Mouse (Mus musculus) inflammation-experienced regulatory T-cells, adult 6 months (primary cell): ENCODE results near the gene Mapk8ip3. TPM values are rescaled to one million over a fixed set of nuclear protein-coding genes. Genes with fewer than 3 reads are reported as not detected.

Source experiments
- ATAC-seq: one replicate; pipeline ENCODE4 v1.8.0; 2017
- polyA plus RNA-seq, 3 experiments: library from polyadenylated mRNA; unstranded; fragments of 100-300 nt; shearing (Covaris generic); gene quantifications; one replicate each; pipeline ENCODE4 v1.2.1; 2017

Gene Mapk8ip3
- polyA plus RNA-seq, 3 experiments from 2014 or later: 22.0 to 47.5 (median 34.9) TPM

GRCm38 (mm10) chr17:24902124-24902523 is 34.7 kb downstream of the Mapk8ip3 start:
- no peak for ATAC-seq

DNA sequence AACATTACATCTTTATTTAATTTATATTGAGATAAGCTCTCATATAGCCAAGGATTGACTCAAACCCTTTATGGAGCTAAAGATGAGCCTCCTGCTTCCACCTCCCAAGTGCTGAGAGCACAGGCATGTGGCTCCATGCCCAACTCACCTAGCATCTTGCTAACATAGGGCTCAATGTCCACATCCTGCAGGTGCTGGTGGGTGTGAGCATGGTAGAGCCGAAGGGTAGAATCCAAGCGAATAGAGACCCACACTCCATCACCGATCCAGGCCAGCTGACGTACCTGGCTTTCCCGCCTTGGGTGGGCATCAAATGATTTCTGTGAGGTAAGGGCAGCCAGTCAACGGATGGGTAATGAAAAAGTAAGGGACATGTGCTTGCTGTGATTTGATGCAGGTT is 36.8 kb downstream of the Mapk8ip3 start:
- ATAC-seq: no peak

DNA sequence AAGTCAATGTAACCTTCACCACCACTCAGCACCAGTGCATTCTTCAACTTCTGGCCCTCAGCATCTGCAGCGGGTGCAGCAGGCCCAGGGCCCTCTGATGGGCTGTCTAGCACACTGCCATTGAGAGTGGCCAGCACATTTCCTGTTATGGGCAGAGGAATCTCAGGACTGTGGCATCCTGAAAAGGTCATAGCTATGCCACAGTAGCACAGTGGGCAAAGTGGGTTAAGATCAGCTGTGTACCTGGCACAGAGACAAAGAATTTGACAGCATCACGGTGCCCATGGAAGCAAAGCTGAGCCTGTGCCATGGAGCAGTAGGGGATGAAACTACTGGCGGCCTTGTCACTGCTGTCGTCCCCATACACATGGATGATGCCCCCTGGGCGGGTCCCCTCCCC is 37.6 kb downstream of the Mapk8ip3 start:
- no peak for ATAC-seq

DNA sequence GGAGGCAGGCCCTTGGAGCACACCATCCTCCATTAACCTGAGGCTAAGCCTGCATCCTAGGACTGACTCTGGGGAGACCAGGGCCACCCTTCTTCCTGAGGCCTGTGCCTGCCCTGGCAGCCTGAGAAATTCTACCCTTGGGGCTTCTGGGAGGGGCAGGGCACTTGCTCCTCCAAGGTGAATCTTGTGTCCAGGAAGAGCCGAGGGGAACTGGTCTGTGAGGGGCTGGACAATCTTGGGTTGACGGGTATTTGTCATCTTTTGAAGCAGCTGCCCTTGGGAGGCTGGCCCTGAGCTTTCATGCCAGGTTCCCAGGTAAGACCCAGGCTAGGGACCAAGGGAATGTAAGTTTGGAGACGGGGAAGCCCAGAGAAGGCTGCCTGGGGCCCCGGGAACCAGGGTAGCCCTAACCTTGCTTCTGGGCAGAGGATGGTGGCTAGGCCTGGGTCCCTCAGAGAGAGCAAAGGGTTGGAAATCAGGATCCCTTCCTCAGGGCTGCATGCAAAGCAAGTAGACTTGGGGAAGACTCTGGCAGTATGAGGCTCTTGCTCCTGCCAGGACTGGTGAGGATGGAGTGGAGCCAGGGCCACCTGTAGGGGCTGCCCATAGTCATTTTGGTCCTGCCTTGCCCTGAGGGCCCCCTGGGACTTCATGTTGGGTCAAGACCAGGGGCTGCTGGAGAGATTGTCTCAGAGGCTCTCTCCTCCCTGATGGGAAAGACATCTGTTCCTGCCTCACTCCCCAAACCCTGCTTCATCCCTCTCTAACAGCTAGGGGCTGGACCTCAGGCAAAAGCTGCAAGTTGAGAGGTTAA is 38.5 kb downstream of the Mapk8ip3 start:
- ATAC-seq: no peak

DNA sequence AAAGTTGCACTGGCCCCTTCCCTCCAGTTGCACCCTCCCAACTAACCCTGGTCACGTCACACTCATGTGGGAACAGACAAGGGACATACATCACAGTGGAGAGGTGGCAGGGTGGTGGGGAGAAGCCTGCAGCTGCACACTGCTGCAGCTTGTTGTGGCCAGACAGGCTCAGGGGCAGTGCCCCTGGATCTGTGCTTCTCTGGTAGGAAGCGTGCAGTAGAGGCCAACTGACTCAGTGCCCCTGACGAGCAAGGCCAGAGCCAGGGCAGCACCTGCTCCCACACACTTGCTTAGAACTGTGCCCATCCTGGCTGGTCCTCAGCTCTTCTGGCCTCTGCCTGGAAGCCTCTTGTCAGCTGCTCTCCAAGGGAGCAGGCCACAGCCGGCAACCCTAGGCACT is 39.2 kb downstream of the Mapk8ip3 start:
- ATAC-seq: no peak

GRCm38 (mm10) chr17:24896993-24897269 is 39.8 kb downstream of the Mapk8ip3 start:
- no peak for ATAC-seq

- ATAC-seq: peak; percentile 35
Observed at GRCm38 (mm10) chr17:24896241-24896992, 40.4 kb downstream of the Mapk8ip3 start, which contains the start of gene Nme3. Nme3 (plus strand) TSS chr17:24896500.

DNA sequence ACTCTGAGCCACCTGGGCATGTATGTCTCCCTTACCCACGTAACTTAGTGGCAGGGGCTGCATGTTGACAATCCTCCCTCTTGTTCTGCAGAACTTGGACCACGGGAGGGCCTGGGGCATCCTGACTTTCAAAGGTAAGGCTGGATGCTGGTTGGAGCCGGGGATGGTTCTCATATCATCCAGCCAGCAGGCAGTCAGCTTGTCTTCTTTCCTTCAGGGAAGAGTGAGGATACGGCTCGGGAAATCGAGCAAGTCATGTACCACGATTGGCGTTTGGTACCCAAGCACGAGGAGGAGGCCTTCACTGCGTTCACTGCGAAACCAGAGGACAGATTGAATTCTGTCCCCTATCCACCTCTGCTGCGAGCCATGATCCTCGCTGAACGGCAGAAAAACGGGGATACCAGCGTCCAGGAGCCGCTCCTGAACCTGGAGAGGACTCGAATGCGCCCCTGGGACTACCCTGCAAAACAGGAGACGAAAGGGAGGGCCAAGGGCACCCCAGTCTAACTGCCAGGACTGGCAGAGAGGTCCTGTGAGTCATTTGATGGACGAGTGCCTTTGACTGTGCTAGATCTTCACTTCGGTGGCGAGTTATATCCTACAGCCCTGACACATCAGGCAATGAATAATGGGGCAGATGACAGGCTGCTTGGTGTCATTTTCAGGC is 41.1 kb downstream of the Mapk8ip3 start:
- ATAC-seq: no peak

DNA sequence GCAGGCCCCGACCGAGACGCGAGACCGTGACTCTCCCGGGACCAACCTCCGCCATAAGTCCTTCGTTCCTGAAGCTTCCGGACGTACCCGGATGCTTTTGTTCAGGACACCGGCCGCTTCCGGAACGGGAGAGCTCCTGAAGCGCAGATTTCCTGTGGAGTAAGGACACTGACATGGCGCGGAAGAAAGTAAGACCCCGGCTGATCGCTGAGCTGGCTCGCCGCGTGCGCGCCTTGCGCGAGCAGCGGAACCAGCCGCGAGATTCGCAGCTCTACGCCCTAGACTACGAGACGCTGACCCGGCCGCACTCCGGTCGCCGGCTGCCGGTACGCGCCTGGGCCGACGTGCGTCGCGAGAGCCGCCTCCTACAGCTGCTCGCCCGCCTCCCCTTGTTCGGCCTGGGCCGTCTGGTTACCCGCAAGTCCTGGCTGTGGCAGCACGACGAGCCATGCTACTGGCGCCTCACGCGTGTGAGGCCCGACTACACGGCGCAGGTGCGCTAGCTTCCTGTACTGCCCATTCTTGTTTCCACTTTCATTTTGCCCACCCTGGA is 41.7 kb downstream of the Mapk8ip3 start, which contains the start of the genes Eme2 and Mrps34:
Eme2 (minus strand) TSS at position 93 of the 553 bp plus-strand sequence.
Mrps34 (plus strand) TSS at position 122 of the 553 bp plus-strand sequence.
- ATAC-seq: peak; percentile 71

DNA sequence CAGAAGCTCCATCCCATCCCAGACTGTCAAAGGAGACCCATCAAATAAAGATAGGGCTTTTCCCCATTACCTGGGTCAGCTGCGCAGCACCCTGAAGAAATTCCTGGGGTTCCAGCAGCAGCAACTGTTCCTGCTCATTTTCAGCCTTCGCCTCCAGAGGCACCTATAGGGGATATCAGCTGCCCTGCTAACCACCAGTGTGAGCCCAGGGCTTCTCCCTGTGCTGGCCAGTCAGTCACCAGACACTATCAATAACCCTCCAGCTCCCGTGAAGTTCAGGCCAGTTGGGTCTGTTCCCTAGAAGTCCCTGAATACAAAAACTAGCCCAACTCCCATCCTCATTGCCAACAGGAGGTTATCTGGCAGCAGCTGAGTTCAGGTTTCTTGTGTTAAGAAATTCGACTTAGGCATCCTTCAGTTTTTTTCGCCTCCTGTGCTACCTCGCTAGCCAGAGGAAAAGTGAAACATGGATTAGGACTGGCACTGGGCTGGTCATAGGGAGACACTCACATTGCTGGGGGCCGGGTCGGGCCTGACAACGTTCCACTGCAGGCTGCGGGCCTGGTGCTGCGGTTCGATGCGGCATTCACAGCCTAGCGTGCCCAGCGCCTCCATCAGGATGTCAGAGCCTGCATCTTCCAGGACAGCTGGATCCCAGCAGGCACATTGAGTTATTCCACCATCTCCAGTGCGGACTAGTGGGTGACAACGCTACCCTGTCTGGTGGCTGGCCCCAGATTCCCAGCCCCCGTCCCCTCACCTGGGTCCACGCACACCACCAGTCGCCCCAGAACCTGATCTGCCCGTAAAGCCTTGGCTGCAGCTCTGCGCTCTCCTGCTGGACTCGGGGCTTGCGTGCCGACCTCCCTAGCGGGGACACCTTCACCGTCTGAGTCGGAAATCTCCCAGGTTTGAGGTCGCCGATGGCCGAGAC is 42.4 kb downstream of the Mapk8ip3 start:
- ATAC-seq: no peak

DNA sequence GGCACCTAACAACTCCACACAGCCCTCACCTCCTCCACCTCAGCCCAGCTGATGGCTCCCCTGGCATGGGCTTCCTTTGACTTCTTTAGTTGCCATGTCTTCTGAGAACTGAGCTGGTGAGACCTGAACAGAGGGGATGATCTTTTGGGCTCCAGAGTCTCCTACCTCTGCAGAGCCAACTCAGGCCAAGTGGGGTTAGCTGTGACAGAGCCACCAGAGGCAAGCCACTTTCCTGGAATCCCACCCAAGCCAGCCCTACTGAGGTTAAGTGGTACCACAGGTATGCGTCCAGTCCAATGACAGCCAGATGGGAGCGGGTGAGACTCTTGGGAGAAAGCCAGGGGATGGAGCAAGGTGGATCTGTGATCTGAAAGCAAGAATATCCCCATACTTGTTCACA is 43.5 kb downstream of the Mapk8ip3 start:
- no peak for ATAC-seq

DNA sequence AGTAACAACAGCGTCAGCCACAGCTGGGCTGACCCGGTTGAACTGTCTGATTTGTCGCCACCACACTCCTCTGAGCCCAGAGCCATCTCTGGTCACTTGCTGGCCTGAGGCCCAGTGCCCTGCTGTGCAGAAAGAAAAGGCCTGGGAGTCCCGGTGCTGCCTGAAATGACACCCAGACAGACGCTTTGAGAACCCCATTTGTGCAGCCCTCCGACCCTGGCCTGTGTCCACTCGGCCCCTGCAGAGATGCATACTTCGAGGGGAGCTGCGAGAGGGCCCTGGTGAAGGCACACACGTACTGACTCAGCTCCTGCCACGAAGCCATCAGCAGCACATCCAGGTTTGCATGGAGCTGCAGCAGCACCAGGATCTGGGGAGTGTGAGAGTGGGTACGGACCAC is 44.0 kb downstream of the Mapk8ip3 start:
- ATAC-seq: no peak

GRCm38 (mm10) chr17:24891321-24891720 is 45.5 kb downstream of the Mapk8ip3 start:
- no peak for ATAC-seq

- ATAC-seq: no peak
Observed at GRCm38 (mm10) chr17:24890151-24891092, 46.4 kb downstream of the Mapk8ip3 start.

GRCm38 (mm10) chr17:24888862-24889261 is 47.9 kb downstream of the Mapk8ip3 start:
- no peak for ATAC-seq

DNA sequence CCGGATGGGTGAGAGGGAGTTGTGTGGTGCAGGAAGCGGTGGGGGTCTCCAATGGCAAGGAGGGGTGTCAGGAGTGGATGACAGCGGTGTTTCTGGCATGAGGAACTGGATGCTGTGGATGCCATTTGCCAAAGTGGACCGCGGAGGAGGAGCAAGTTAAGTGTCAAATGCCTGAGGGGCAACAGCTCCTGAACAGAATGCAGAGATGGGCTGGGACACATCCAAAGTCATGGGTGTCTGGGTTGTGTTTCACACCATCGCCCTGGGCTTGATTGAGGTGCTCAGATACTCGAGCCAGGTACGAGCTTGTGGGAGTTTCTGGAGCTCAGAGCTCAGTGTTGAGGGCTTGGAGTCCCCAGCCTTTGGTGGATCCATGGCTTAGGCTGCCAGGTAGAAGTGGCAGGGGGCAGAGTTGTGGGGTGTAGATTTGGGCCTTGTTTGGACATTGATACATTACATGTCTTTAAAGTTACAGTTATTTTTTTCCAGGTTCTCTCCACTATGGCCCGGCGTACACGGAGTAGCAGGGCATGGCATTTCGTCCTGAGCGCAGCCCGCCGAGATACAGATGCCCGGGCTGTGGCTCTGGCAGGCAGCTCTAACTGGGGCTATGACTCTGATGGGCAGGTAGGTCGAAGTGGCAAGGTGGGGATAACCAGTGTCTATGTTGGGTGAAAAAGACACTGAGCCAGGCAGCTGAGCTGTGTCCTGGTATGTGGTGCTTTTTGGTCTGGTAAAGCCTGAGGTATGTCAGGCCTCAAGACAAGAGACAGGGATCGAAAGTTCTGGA is 49.3 kb downstream of the Mapk8ip3 start:
- ATAC-seq: peak; percentile 25

GRCm38 (mm10) chr17:24886932-24887271 is 49.9 kb downstream of the Mapk8ip3 start:
- peak; percentile 7 for ATAC-seq

- peak; percentile 95 for ATAC-seq
Observed at GRCm38 (mm10) chr17:24886134-24886931, 50.4 kb downstream of the Mapk8ip3 start, which contains the start of the genes Nubp2 and Spsb3. Nubp2 (minus strand) TSS chr17:24886349. Spsb3 (plus strand) TSS chr17:24886643.
